Mouse (Mus musculus) layer of hippocampus, adult 11-12 months (tissue): ENCODE measurements around the gene Hoxd9.

Source experiments
- DNase-seq: peaks from one replicate; pipeline ENCODE4 v3.0.0; 2022; ENCODE audit warnings: low spot score

The Hoxd9 gene

DNA sequence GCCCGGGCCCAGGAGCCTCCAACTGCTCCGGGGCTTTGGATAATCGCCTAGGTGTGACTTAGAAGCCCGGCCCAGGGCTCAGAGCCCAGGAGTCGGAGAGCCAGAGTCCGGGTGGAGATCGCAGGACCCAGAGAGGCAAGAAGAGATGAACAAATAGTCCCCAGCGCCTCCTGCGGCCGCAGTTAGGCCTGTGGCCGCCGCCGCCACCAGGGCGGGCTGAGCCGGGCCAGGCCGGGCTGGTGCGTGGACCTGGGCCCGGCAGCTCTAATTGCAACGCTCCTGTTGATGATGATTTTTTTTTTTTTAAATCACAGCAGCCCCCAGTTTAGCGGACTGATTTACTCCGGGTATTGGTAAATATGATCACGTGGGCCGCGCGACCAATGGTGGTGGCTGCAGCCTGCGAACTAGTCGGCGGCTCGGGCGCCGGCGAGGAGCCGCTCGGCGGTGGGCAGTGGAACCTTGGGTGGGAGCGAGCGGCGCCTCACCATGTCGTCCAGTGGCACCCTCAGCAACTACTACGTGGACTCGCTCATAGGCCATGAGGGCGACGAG lies at the start of gene Hoxd9:
Hoxd9 (plus strand) TSS at position 161 of the 555 bp plus-strand sequence.
- DNase-seq = no peak

DNA sequence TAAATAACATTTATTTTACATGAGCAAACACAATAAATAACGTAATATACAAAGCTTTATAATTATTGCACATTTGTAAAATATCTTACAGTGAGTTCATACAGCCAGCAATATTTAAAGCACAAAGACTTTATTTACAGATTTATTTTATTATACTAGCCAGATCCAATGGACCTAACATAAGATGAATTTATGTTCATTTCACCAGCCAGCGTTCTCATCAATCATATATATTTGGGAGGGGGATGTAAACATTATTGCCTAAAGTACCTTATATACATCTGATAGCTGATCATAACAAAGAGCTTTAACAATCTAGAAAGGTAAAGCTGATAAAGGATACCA lies 44.6 kb upstream of the Hoxd9 start:
- no peak for DNase-seq

DNA sequence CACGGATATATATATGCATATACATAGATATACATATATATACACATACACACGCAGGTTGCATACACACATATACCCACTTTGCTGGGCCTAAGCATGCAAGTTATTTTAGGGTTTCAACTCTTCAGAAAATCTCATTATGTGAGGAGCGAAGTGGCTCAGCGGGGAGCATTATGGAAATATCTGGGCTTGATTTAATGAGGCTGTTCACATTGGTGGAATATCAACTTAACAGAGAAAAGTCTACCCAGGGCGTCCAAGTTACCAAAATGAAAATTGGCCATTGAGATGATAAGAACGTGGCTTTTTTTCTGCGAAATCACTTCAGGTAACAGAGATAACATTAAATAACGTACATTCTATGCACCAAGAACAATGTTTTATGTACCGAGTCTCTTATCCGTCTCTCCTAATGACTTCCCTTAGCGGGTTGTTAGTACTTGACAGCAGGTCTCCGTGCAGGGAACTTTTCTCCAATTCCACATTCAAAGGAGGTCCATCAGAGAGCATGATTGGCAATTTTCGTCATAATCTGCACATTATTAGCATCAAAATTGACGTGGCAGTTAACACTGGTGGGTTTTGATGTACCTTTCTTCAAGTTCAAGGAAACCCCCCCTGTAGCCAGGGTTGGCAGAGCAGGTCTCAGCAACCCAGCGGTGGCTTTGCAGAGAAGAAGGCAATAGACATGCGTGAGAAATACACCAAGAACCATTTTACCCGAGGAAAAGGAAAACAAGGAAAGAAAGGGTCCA lies 43.6 kb upstream of the Hoxd9 start:
- DNase-seq = no peak

DNA sequence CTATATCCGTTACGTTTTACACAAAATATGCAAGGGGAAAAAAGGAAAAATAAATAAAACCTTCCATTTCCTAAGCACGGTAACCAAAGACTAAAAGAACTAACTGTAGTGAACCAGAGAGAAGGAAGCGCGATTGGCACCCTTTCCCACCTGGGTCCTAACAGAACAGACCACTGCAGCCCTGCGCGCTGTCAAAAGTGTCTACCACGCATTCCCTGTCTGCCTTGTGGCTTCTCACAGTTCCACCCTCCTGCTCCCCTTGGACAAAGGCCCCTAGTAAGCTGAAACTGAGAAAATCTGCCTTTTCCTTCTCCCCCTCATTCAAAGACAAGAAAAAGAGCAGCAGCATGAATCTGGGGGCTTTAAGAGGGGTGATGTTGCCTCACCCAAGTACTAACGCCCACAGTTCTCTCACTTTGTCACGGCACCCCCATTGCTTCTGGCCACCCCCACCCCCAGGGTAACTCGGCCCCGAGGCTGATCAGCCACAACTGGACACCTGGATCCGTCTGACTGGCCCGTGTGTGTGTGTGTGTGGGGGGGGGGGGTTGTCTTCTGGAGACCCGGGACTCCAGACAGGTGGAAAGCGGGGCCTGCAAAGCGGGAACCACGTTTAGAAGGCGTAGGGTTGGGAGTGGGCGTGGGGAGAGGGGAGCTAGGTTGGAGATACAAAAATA lies 42.6 kb upstream of the Hoxd9 start:
- DNase-seq = no peak

DNA sequence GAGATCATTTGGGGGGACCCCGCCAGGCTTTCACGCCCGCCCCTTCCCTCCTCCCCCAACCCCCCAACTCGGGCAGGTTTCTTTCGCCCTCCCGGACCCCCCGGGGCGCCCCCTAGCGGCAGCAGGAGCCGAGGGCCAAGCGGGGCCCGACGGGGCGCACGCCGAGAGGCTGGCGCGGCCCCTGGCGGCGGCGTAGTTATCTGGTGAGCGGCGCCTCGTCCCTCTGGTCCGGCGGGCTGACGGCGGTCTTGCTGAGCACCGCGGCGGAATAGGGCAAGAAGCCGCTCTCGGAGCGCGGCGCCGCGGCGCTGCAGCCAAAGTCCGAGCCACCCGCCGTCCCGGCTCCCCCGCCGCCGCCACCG lies 42.1 kb upstream of the Hoxd9 start:
- DNase-seq = no peak

DNA sequence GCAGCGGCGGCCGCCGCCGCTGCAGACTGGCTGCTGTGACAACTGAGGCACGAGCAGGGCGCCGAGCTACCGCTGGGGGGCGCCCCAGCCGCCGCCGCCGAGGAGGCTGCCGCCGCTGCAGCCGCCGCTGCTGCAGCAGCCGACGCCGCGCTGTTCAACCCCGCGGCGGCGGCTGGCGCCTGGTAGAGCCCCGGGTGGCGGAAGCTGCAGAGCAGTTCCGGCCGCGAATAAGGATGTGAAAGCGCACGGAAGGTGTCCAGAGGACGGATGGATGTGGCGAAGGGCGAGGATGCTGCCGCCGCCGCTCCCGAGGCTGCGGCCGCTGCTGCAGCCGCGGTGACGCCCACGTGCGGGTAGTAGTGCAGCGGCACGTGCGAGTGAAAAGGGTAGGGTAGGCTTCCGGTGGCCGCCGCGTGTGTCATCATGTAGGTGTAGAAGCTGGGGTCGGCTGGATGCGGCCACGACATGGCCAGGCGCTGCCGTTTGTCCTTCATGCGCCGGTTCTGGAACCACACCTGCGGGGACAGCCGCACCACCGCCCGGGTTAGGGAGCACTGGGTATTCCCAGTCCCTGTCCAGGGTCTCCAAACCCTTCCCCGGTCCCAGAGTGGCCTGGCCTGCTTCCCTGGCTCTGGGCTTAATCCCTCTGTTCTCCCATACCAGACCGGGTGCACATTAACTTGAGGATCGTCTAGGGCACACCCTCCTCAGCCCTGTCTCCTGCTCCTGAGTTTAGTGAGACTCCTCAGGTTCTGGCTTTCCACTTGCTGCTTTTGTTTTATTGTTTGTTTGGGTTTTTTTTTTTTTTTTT lies 41.5 kb upstream of the Hoxd9 start:
- DNase-seq = no peak

DNA sequence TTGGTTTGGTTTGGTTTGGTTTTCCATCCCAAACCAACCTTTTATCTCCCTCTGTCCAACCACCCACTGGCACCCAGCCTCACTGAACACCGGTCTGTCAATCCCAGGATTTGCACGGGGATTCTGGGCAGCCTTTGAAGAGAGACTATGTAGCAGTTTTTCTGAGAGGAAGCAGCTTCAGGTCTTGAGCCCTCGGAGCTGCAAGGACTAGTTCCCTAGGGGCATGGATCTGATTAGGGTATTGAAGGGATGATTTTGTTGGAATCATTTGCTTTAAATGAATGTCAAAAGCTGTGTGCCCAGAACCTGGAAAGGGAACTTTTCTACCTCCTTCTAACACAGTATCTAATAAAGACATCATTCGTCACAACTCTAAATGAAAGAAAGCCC lies 40.9 kb upstream of the Hoxd9 start:
- DNase-seq = no peak

DNA sequence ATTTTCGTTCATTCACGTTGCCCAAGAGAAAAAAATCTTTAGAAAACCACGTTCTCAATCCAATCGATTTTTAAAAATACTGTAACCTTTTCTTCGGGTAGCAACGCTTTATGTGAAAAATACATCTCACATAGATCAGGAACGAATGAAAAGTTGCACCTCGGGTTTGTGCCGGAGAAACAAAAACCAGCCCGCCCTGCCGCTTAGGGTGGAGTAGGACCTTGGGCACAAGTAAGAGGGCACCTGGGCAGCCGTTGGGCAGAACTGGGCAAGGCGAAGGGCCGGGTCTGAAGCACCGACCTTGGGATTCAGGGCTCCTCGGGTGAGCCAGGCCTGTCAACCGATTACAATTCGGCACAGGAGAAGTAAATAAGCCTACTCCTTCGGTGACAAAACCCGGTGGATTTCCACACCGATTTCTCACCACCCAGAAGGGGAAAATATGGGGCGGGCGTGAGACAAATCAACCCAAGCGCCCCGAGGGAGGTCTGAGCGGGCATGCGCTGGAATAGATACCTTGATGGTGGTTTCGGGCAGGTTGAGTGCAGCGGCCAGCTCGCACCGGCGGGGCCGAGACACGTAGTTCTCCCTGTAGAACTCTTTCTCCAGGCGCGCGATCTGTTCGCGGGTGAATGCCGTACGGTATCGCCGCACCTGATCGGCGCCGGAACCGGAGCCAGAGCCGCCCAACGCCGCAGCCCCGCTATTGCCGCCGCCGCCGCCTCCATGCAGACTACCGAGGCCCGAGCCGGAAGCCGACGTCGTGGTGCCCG lies 40.1 kb upstream of the Hoxd9 start:
- DNase-seq = no peak

DNA sequence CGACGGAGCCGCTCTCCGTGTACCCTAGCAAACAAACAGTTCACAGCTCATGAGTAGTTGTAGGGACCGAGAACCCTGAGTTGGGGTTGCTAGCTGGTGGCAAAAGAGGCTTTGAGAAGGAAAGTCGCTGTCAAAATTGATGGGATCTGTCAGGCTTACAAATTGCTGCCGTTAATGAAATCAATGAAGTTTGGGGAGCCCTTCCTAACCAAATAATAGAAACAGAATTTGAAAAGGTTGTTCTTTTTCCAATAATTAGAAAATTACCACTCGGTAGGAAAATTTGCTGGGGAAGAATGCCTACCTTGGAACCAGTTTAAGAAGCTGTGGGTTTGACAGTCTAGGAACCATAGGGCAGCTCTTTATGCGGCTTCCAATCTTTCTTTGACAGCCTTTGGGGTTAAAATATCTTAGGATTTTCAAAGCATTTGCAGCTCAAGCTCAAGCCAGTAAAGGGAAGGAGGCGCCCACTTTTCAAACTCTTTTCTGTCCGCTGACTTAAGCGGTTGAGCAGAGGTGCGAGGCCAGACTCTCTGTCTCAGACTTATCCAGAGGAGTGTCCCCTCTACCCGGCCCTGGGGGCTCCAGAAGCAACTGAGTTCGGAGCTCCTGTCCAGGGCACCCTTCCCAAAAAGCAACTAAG lies 39.4 kb upstream of the Hoxd9 start:
- no peak for DNase-seq

DNA sequence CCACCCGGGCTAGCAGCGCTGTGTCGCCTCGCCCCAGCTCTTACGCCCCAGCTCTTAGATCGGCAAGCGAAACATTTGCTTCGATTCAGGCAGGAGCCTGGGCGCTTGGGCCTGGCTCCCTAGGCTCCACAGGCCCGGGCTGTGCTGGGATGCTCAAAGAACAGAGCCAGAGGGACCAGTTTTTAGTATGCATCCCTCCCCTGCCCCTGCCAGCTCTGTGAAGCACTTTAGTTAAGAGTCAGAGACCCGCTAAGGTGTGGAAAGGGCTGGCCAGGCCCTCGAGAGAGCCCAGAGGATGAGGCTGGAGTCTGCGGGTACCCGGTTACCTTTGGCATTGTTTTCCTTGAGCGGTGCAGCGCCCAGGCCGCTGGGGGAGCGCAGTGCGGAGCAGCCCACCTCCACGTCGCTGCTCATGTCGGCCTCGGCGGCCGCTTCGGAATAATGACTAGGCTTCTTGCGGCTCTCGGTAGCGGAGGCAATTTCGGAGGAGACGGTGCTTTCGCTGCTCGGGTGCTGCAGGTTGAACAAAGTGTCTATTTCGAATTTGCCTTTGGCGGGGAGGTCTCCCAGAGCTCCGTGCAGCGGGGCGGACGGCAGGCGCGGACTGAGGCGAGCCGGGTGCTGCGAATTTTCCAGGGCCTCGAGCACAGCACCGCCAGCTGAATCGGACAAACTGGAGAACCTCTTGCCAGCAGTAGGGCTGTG lies 38.7 kb upstream of the Hoxd9 start:
- DNase-seq = no peak

DNA sequence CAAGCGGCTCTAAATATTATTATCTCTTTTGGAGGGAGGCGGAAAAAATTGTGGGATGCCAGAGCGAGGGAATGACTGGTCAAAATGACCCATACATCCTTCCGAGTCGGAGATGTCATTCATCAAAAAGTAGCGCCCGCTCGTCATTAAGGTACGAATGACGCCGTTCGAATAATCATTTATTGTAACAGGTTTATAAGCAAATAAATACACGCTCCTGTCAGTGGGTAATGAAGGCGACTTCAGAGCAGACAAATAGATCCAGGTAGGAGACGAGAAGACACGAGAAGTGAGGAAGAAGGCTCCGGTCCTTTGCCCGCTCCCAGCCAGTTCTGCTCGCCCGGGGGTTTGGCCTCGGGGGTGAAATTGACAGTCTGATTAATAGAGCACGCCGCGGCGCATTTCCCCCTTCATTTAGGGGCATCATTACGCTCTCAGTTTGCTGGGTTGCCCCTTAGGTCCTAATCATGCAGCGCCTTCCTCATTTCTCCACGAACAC lies 38.0 kb upstream of the Hoxd9 start, which contains the start of gene Evx2:
Evx2 (minus strand) TSS at position 51 of the 499 bp plus-strand sequence.
- no peak for DNase-seq

DNA sequence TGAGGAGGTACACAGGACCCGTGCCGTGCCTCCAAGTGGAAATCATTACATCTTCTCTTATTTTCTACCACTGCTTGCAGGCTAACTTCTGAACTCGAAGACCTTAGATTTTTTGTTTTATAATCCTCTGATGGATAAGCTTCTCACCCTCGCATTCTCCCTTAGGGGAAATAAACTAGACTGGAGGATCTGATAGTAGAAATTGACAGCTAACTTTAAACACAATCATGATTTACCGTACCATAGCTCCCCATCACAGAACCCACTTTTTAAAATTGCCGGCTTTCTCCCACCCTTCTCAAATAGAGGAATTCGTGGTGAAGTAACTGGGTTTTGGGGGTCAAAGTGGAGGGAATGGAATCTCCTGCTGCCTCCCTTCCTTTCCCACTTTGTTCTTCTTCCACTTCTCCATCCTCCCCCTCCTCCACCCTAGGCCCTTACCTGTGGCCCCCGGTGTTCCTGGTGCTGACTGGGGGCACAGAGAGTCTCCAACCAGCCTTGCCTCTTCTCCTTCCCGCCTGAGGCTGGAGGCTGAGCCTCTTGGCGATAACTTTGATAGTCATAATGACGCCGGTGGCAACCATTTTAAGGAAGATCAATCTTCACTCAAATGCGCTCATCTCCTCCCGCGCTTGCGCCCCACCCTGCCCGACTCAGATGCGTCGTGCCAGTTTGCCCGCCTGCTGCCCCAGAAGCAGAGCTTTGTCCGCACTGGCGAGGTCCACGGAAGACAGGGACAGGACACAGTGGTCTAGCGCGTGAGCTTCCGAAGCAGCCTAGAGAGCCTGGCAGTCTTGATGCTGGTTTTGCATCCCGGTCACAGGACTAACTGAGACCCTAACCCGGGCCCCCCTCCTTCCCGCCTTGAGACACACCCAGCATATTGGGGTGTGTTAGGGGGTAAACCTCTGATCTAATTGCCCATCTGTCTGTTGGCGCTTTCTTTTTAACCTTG lies 36.8 kb upstream of the Hoxd9 start:
- DNase-seq = no peak

DNA sequence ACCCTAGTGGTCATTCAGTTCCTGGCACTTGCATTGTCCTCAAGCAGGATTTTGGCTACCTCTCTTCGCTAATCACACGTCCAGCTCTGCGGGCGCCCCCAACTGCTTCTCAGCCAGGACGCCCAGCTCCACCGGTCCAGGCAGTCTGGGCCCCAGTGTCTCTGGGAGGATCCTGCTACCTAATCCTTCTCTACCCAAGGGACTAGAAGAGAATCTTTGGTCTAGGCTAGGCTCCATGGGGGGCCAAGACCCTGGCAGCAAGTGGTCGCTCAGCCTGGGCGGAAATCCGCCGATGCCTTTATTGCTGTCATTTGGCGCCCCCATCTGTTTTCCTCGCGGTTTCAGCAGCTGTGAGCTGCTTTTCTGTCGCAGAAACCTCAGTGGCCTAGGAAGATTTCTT lies 35.8 kb upstream of the Hoxd9 start:
- DNase-seq = peak; percentile 23

DNA sequence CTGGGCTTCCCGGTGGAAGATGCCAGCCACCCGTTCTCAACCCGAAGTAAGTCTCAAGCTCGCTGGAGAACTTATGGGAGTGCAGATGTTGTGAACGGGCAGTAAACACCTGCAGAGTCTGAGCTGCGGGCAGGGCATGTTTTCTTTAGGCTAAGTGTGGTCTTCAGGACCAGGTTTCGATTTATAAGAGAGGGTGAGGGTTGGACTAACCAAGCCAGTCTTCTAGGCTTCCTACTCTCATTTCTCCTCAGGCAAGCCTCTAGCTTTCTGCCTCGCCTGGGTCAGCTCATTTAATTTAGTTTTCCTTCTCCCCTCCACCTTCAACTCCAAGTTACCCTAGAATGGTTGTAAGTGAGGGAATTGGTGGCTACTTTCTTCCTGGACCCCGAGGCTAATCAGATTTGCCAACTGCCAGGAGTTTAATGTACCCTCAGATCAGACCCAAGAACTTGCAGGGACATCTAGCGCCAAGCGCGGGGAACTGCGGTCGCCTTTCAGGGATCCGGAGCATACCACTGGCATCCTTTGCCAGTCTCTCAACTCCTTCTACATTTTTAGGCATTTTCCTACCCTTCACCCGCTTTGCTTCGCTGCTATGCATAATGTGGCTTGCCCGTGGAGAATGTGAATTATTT lies 34.1 kb upstream of the Hoxd9 start:
- peak; percentile 61 for DNase-seq

DNA sequence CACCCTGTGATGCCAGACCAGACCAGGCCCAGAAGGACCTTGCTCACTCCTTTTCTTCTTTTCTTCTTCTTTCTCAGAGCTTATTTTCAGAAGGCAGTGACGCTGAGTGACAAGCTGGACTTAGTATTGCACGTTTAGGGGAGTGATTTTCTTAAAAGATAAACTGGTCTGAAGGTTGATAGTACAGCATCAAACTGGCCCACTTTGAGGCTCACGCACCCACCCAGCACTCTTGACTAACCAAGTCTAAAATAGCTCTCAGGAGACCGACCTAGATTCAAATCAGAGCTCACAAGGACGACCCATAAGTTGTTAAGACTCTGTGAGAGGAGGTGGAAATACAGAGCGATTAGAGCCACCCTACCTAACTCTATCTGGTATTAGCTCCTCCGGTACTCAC lies 31.1 kb upstream of the Hoxd9 start:
- DNase-seq = no peak

DNA sequence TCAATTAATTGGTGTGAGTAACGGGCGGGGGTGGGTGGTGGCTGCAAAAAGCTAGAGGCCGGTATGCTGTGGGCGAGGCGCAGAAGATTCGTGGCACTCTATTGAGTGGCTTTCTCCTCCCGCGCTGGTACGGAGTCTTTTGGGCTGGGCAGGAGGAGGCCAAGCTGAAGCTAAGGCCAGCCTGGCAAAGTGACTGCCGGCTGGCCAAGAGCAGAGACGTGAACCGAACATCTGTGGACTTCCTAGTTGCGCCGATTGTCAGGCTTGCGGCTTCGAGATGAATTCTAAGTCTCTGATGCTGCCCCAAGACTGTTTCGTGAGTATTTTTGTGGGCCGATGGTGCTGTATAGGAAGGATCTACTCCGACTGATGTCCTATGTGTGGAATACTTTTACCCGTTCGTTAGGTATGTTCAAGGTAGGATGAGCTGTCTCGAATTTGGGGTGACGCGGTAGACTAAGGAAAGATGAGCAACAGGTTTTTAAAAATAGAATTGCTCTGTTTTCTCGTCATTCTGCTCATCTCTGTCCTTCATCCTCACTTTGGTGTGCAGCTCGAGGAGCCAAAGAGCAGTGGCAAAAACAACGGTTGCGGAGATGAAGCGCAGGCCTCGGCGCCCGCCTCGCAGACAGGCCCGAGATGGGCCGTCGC lies 30.2 kb upstream of the Hoxd9 start:
- DNase-seq = no peak

DNA sequence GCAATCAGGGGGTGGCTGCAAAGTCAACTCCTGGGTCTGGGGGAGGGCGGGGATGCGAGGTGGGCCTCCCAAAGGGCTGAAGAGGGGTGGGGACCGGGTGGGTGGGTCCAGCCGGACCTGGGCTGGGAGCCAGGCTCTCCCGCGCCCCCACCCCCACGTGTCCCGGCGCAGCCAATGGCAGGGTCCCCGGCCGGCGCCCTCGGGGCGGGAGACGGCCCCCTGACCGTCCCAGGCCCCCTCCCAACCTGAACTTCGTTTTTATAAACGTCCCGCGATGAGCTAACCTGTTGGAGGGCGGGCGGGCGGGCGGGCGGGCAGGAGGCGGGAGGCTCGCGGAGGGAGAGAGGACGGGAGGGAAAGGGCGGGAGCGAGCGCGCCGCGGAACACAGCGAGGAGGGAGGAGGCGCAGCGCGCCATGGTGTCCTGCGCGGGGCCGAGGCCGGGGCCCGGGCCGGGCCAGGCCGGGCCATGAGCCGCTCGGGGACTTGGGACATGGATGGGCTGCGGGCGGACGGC lies 29.6 kb upstream of the Hoxd9 start, which contains the start of gene Hoxd13:
Hoxd13 (plus strand) TSS at position 469 of the 516 bp plus-strand sequence.
- DNase-seq = no peak
